Mouse (Mus musculus): ENCODE results near the gene Fgf9. TPM values are rescaled to one million over a fixed set of nuclear protein-coding genes. Genes with fewer than 3 reads are reported as not detected.

The Fgf9 gene
- polyA plus RNA-seq, 1 experiment from 2014 or later: 3.3 TPM

DNA sequence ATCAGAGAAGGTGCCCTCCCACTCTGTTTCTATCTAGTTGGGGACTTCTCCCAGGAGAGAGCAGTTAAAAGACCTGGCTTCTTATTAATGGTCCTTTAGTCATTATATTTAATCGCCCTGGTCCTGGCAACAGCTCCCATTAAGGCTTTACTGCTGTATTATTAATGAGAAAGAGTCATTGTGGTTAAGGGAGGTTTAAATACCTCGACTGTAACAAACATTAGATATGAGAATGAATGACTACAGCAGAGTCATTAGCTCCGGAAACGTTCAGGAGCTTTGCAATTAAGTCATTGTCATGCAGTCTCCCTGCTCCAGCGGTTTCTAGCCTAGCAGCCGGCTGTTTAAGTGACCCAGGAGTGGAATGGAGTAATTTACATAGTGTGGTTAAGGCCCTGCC is 31.0 kb downstream of the Fgf9 start:
- Histone ChIP-seq H3K4me2 (no peak overlapping the region), H3K9me3 (replicated peaks) (no peaks in the 10 kb centered on the region), H3K4me1 (peaks cover 6% of the 10 kb centered on the region; the same call in 1 of the 2 replicates), H3K27me3 (no peaks in the 10 kb centered on the region), H3K27ac (no peak overlapping the region), H3K9ac (no peak overlapping the region), H3K4me3 (no peak overlapping the region), H3K36me3 (ENCODE audit: poor library complexity, severe bottlenecking) (no peaks in the 10 kb centered on the region)
- 0 out of 2 replicates have a peak, but pooled peaks have one; percentile 16 for ATAC-seq
- WGBS: 6% methylated on average over 6 of the region's 6 CpGs

DNA sequence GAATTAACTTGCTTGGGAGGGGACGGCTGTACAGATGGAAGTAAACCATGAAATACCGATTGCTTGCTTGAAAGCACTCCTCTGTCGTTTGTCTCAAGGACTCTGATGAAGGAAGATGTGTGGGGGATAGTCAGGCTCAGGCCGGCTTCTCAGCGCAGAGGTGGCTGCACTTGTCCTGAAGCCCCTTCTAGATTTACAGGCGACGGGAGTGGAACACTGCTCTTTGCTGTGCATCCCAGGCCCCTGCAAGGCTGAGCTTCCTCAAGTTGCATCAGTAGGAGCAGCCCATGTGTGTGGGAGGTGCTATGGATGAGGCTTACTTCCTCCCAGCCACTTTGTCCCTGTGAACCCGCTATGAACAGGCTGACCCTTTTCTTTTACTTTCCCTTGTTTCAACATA is 33.9 kb downstream of the Fgf9 start:
- no peak overlapping the region for H3K27ac ChIP-seq
- H3K36me3 ChIP-seq (ENCODE audit: poor library complexity, severe bottlenecking): no peaks in the 10 kb centered on the region
- no peak overlapping the region for H3K4me2 ChIP-seq
- H3K9me3 ChIP-seq (replicated peaks): no peaks in the 10 kb centered on the region
- WGBS: 81% methylated on average over 8 of the region's 8 CpGs
- no peak overlapping the region for H3K4me3 ChIP-seq
- no peaks in the 10 kb centered on the region for H3K27me3 ChIP-seq
- no peak overlapping the region for H3K9ac ChIP-seq
- ATAC-seq: no peak
- peaks cover 6% of the 10 kb centered on the region; the same call in 1 of the 2 replicates for H3K4me1 ChIP-seq

DNA sequence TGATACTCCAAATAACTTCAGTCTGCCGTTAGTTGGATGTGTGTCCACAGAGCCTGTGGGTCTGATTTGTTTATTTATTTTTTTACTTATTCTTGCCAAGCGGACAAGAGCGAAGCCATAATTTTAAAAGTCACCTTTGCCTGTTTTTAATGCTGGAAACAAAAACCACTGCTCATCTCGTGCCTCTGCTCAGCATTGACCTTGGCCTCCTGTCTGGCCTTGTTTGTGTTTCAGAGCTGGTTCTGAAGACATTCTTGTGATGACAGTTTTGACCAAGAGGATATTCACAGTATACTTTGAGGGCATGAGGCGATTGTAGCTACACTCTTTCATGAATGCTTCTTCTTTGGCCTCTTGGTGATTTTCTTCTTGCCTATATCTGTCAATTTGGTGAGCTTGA is 35.2 kb downstream of the Fgf9 start:
- Histone ChIP-seq H3K9ac (no peak overlapping the region), H3K4me1 (peaks cover 6% of the 10 kb centered on the region; the same call in 1 of the 2 replicates), H3K36me3 (ENCODE audit: poor library complexity, severe bottlenecking) (no peaks in the 10 kb centered on the region), H3K27ac (no peak overlapping the region), H3K9me3 (replicated peaks) (no peaks in the 10 kb centered on the region), H3K4me2 (no peak overlapping the region), H3K27me3 (no peaks in the 10 kb centered on the region), H3K4me3 (no peak overlapping the region)
- ATAC-seq: no peak
- 91% methylated on average over 5 of the region's 5 CpGs for WGBS

DNA sequence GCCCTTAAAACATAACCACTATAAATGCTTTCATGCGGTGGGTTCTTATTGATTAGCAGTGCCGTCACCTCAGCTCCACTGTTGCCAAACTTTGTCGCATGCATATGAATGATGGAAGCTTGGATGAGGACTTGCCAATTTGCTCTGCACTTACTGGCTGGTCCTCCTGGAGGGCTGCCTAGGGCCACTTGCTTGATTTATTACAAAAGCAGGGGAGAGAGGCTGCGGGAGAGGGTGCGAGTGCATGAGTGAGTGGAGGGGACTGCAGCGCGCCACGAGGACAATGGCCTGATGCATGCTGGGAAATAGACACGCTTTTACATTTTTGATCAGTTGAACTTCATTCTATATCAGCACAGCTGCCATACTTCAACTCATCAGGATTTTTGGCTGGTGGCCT is 39.3 kb downstream of the Fgf9 start:
- Histone ChIP-seq H3K9ac (no peak overlapping the region), H3K27ac (no peak overlapping the region), H3K4me3 (no peak overlapping the region), H3K9me3 (replicated peaks) (no peaks in the 10 kb centered on the region), H3K36me3 (ENCODE audit: poor library complexity, severe bottlenecking) (no peaks in the 10 kb centered on the region), H3K27me3 (no peaks in the 10 kb centered on the region), H3K4me2 (no peak overlapping the region), H3K4me1 (no peaks in the 10 kb centered on the region)
- 91% methylated on average over 9 of the region's 9 CpGs for WGBS
- ATAC-seq: no peak

DNA sequence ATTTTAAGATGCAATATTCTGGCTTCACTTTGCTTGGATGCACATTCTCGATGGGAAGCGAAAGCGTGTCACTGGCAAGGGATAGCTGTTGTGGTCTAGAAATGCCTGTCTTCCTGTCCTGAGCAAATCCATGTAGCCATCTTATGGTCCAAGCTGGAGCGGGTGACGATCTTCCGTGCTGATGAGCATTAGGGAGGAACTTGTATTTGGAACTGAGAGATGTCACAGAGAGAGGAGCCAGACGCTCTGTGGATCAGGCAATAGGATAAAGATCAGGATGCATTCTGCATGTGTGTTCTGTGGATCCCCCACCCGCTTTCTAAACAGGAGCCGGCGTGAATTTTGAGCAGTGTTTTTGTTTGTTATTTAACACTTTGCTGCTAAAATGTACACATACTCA is 41.2 kb downstream of the Fgf9 start:
- H3K36me3 ChIP-seq (ENCODE audit: poor library complexity, severe bottlenecking): no peaks in the 10 kb centered on the region
- no peaks in the 10 kb centered on the region for H3K9me3 ChIP-seq (replicated peaks)
- 91% methylated on average over 10 of the region's 10 CpGs for WGBS
- no peak overlapping the region for H3K4me3 ChIP-seq
- ATAC-seq: no peak
- no peak overlapping the region for H3K27ac ChIP-seq
- H3K4me2 ChIP-seq: no peak overlapping the region
- H3K4me1 ChIP-seq: no peaks in the 10 kb centered on the region
- no peaks in the 10 kb centered on the region for H3K27me3 ChIP-seq
- no peak overlapping the region for H3K9ac ChIP-seq

DNA sequence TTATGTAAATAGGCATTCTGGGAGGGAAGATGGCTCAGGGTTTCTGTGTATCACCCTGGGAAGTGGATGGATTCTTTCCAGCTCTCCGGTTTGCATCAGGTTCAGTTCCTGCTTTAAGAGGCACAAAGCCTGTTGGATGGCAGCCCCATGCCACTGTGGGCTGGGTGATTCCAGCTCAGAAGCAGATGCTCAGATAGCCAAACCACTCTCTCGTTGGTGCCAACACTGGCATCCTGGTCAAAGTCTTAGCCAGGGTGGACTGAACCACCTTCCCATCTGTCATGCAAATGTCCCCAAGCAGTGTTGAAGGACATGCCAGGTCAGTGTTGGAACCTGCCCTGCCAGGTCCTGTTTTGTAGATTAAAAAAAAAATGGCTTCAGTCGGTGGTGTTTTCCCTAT is 42.0 kb downstream of the Fgf9 start:
- ATAC-seq: no peak
- no peaks in the 10 kb centered on the region for H3K27me3 ChIP-seq
- 67% methylated on average over 3 of the region's 3 CpGs for WGBS

DNA sequence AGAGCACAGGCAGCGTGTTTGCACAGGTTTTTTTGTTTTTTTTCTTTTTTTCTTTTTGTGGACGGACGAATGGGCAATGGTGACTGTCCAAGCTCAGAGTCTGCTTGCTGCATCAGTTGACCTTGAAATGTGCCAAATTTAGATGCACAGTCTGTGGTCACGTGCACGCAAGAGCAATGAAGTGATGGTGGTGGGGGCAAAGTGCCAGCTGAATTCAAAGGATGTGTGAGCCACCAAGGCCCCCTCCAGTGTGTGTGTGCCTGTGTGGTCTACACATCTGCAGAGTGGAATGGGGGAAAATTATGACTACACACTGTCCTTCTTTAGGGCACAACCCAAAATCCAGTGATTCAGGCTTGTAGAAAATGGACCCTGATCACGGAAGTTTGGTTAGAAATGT is 42.8 kb downstream of the Fgf9 start:
- Histone ChIP-seq H3K9me3 (replicated peaks) (no peaks in the 10 kb centered on the region), H3K9ac (no peak overlapping the region), H3K4me1 (no peaks in the 10 kb centered on the region), H3K36me3 (ENCODE audit: poor library complexity, severe bottlenecking) (no peaks in the 10 kb centered on the region), H3K27ac (no peak overlapping the region), H3K4me2 (no peak overlapping the region), H3K4me3 (no peak overlapping the region), H3K27me3 (no peaks in the 10 kb centered on the region)
- WGBS: 60% methylated on average over 6 of the region's 6 CpGs
- ATAC-seq: no peak

More for the DNA sequence above, 42.0 kb downstream of the Fgf9 start:
- no peaks in the 10 kb centered on the region for H3K36me3 ChIP-seq (ENCODE audit: poor library complexity, severe bottlenecking)
- no peak overlapping the region for H3K4me2 ChIP-seq
- H3K9ac ChIP-seq: no peak overlapping the region
- no peaks in the 10 kb centered on the region for H3K9me3 ChIP-seq (replicated peaks)
- H3K4me3 ChIP-seq: no peak overlapping the region
- no peak overlapping the region for H3K27ac ChIP-seq
- H3K4me1 ChIP-seq: no peaks in the 10 kb centered on the region

DNA sequence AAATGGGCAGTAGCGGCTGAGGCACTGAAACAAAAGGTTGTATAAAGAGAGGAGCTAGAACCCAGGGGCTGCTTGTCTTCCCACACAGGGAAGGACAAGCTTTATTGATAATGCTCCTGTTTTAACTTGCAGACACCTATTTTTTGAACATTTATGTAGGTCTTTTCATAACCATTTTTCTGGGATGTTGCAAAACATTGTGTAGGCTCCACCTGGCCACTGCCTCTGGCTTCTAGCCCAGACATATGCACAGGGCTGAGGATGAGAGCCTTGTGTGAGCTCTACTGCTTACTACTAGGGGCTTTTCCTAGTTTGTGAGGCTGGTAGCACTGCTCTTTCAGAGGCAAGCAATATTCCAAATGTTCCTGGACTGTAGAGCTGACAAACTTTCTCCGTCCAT is 43.8 kb downstream of the Fgf9 start:
- H3K36me3 ChIP-seq (ENCODE audit: poor library complexity, severe bottlenecking): no peaks in the 10 kb centered on the region
- WGBS: 89% methylated on average over 2 of the region's 2 CpGs
- ATAC-seq: no peak
- no peak overlapping the region for H3K4me2 ChIP-seq
- H3K27ac ChIP-seq: no peak overlapping the region
- H3K9me3 ChIP-seq (replicated peaks): no peaks in the 10 kb centered on the region
- no peaks in the 10 kb centered on the region for H3K27me3 ChIP-seq
- H3K9ac ChIP-seq: no peak overlapping the region
- no peaks in the 10 kb centered on the region for H3K4me1 ChIP-seq
- no peak overlapping the region for H3K4me3 ChIP-seq

DNA sequence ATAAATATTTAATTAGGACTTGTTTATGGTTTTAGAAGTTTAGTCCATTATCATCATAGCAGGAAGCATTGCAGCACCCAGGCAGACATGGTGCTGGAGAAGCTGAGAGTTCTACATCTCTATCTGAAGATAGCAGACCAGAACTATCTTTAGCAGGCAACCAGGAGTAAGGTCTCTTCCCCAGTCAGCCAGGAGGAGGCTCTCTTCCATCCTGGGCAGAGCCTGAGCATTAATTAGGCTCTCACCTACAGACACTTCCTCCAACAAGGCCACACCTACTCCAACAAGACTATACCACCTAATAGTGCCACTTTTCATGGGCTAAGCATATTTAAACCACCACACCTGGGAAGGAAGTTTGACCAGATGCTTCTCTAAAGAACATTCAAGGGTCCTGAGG is 54.3 kb downstream of the Fgf9 start:
- no peak overlapping the region for H3K4me2 ChIP-seq
- H3K27ac ChIP-seq: no peak overlapping the region
- H3K27me3 ChIP-seq: no peaks in the 10 kb centered on the region
- H3K4me1 ChIP-seq: no peaks in the 10 kb centered on the region
- H3K9ac ChIP-seq: no peak overlapping the region
- no peak overlapping the region for H3K4me3 ChIP-seq
- ATAC-seq: no peak
- H3K9me3 ChIP-seq (replicated peaks): no peaks in the 10 kb centered on the region
- no peaks in the 10 kb centered on the region for H3K36me3 ChIP-seq (ENCODE audit: poor library complexity, severe bottlenecking)

DNA sequence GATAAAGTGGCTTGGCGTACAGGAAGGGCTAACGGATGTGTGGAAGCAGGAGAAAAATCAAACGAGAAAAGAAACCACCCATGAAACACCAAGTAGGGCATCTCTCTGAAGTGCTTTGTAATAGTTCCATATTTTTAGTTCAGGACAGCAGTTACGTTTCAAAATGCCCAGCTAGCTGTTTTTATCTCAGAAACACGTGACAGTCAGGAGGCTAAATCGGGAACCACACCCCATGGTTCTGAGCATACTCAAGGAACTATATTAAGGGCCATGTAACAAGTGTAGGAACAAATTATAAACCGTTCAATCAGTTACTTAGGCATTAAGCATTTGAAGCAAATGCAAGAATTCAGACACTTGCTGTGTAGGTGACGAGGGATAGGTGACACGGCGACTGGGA is 56.2 kb downstream of the Fgf9 start:
- no peak overlapping the region for H3K9ac ChIP-seq
- H3K4me1 ChIP-seq: no peaks in the 10 kb centered on the region
- H3K4me3 ChIP-seq: no peak overlapping the region
- H3K4me2 ChIP-seq: no peak overlapping the region
- 91% methylated on average over 10 of the region's 10 CpGs for WGBS
- no peak for ATAC-seq
- no peaks in the 10 kb centered on the region for H3K9me3 ChIP-seq (replicated peaks)
- no peaks in the 10 kb centered on the region for H3K36me3 ChIP-seq (ENCODE audit: poor library complexity, severe bottlenecking)
- H3K27ac ChIP-seq: no peak overlapping the region
- no peaks in the 10 kb centered on the region for H3K27me3 ChIP-seq

DNA sequence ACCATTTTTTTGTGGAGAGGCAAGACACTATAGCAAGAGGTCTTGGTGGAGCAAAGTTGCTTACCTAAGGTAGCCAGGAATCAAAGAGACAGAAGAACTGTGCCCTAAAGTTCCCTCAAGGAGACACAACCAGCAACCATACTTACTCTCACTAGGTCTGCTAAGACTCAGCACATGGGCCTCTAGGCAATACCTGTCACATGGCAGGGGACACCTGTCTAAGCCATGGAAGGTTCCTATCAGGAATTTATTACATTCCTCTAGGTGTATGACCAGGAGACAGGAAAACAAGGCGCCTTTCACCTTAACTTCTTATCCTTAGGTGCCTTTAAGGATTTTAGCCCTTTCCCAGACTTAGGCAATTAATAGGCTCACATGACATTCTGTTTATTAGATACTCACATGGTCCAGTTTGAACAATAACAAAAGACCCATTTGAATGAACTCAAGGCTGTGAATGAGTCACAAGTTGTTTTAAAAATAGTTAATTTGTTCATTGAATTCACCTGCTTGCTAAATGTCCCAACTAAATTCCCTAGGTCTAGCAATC is 69.2 kb downstream of the Fgf9 start:
- Histone ChIP-seq H3K36me3 (ENCODE audit: poor library complexity, severe bottlenecking) (no peaks in the 10 kb centered on the region), H3K27me3 (no peaks in the 10 kb centered on the region), H3K4me2 (no peak overlapping the region), H3K9me3 (replicated peaks) (no peaks in the 10 kb centered on the region), H3K4me3 (no peak overlapping the region), H3K9ac (no peak overlapping the region), H3K4me1 (no peaks in the 10 kb centered on the region), H3K27ac (no peak overlapping the region)
- WGBS: 97% methylated on average over 1 of the region's 1 CpGs
- no peak for ATAC-seq

DNA sequence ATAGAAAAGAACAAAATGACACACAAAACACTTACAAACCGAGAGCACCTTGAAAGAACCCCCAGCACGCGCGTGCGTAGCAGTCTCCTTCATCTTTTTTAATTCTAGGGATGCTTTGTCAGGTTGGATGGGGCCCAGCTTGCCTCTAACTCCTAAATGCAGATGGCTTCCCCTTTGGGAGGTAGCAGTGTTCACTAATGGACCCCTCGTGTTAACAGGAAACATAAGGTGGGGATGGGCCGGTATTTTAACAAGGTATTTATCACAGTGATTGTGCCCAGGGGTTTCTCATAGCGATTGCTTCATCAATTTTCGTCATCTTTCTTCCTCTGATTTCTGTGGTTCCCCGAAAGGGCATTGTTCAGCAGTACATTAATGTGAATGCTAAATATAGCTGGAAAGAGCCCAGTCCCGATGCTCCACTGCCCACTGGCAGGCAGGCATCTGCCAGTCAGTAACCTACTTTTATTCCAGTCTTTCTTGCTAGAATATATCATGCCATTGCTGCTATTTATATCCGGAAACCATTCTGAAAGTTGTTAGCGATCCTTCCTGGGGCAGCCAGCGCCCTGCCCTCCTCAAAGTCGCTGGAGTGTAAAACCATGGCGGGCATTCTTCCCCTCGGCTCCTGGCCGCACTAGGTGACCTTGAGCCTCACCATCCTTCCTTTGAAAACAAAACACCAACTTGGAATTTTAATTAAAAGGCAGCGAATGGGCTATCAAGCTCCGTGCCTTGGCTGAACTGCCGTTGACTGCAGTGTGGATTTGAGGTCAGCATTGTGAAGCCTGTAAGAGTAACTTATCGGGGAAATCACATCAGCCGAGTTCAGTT is 79.5 kb downstream of the Fgf9 start:
- 0 out of 2 replicates have a peak, but pooled peaks cover 4% of the 10 kb centered on the region for H3K27me3 ChIP-seq
- no peaks in the 10 kb centered on the region for H3K9me3 ChIP-seq (replicated peaks)
- H3K4me2 ChIP-seq: peak overlapping the region; percentile 47
- no peak overlapping the region for H3K9ac ChIP-seq
- no peak for ATAC-seq
- H3K27ac ChIP-seq: no peak overlapping the region
- 49% methylated on average over 23 of the region's 23 CpGs for WGBS
- peaks cover 5% of the 10 kb centered on the region; the same call in 1 of the 2 replicates for H3K4me1 ChIP-seq
- H3K36me3 ChIP-seq (ENCODE audit: poor library complexity, severe bottlenecking): no peaks in the 10 kb centered on the region
- H3K4me3 ChIP-seq: peak overlapping the region; percentile 17

All from forebrain, embryonic 13.5 days (tissue).